Mouse (Mus musculus) frontal cortex, adult (tissue): ENCODE measurements at regions not wholly inside any gene's neighbourhood (a gene's known extent, or its start where the extent isn't known, plus 50 kb on each side); places are given as distances from the start of the nearest gene placed in this dataset.

Experiments
- ATAC-seq: cut with Nextera tagmentation; 2 replicates; pipeline ENCODE4 v1.9.2; 2017; ENCODE audit warnings: mild to moderate bottlenecking, moderate library complexity, mixed read lengths; ENCODE audit not compliant: low TSS enrichment

GRCm38 (mm10) chr14:25279751-25280150 is 179.2 kb upstream of the Zmiz1 start:
- ATAC-seq, result no peak

- no peak for ATAC-seq
These were observed 166.4 kb upstream of the Zmiz1 start for GRCm38 (mm10) chr14:25292557-25292956.

- ATAC-seq, result no peak
These were observed 164.8 kb upstream of the Zmiz1 start for GRCm38 (mm10) chr14:25294226-25294625.

GRCm38 (mm10) chr14:25295688-25296350 is 163.2 kb upstream of the Zmiz1 start:
- ATAC-seq, result no peak

- peak; percentile 70; the same call in 1 of the 2 replicates for ATAC-seq
These were observed 159.3 kb upstream of the Zmiz1 start for GRCm38 (mm10) chr14:25299673-25300190.

GRCm38 (mm10) chr14:25301336-25302031 is 157.5 kb upstream of the Zmiz1 start:
- no peak for ATAC-seq

- no peak for ATAC-seq
These were observed 154.6 kb upstream of the Zmiz1 start for GRCm38 (mm10) chr14:25304391-25304851.

- no peak for ATAC-seq
These were observed 152.8 kb upstream of the Zmiz1 start for GRCm38 (mm10) chr14:25306166-25306565.

GRCm38 (mm10) chr14:25306961-25307654 is 151.9 kb upstream of the Zmiz1 start:
- no peak for ATAC-seq

- ATAC-seq, result no peak
These were observed 150.9 kb upstream of the Zmiz1 start for GRCm38 (mm10) chr14:25308051-25308450.

GRCm38 (mm10) chr14:25310671-25311151 is 148.3 kb upstream of the Zmiz1 start:
- ATAC-seq, result no peak

- no peak for ATAC-seq
These were observed 147.5 kb upstream of the Zmiz1 start for GRCm38 (mm10) chr14:25311475-25311874.

GRCm38 (mm10) chr14:25312135-25312534 is 146.8 kb upstream of the Zmiz1 start:
- ATAC-seq, result no peak

GRCm38 (mm10) chr14:25312814-25313426 is 146.1 kb upstream of the Zmiz1 start:
- ATAC-seq, result peak; percentile 80

GRCm38 (mm10) chr14:25313693-25314240 is 145.2 kb upstream of the Zmiz1 start:
- peak; percentile 5; the same call in 1 of the 2 replicates for ATAC-seq

GRCm38 (mm10) chr14:25316491-25316890 is 142.5 kb upstream of the Zmiz1 start:
- no peak for ATAC-seq

GRCm38 (mm10) chr14:25317680-25318471 is 141.1 kb upstream of the Zmiz1 start:
- ATAC-seq, result peak; percentile 53

- no peak for ATAC-seq
These were observed 140.1 kb upstream of the Zmiz1 start for GRCm38 (mm10) chr14:25318909-25319308.

GRCm38 (mm10) chr14:25320141-25320540 is 138.8 kb upstream of the Zmiz1 start:
- ATAC-seq, result peak; percentile 42
